Mouse (Mus musculus) intestine, postnatal 0 days (tissue): ENCODE measurements around the gene Grip1. TPM values are rescaled to one million over a fixed set of nuclear protein-coding genes. Genes with fewer than 3 reads are reported as not detected.

ENCODE experiments used
- ATAC-seq: fragments of 200-750 bp; cut with Nextera tagmentation; 2 replicates; pipeline ENCODE4 v1.8.0; 2017; ENCODE audit warnings: mild to moderate bottlenecking, moderate TSS enrichment, moderate library complexity
- H3K27ac ChIP-seq: fragments of 300-500 bp; sonication (generic); 2 replicates; pipeline ENCODE4 v1.5.1; 2014; ENCODE audit warnings: mild to moderate bottlenecking, low read depth, low read length, moderate library complexity
- H3K27me3 ChIP-seq: fragments of 300-500 bp; sonication (generic); replicated peaks from 2 replicates; pipeline ENCODE4 v1.6.1; 2014; ENCODE audit warnings: low read length, mixed read lengths; ENCODE audit not compliant: control insufficient read depth, insufficient read depth
- H3K36me3 ChIP-seq: fragments of 300-500 bp; sonication (generic); 2 replicates; pipeline ENCODE4 v1.6.1; 2014; ENCODE audit warnings: mild to moderate bottlenecking, moderate library complexity; ENCODE audit not compliant: control insufficient read depth, insufficient read depth
- H3K4me1 ChIP-seq: fragments of 300-500 bp; sonication (generic); replicated peaks from 2 replicates; pipeline ENCODE4 v1.6.1; 2014; ENCODE audit warnings: antibody characterized with exemption, low read length, mixed read lengths; ENCODE audit not compliant: control insufficient read depth, insufficient read depth
- H3K4me2 ChIP-seq: fragments of 300-500 bp; sonication (generic); replicated peaks from 2 replicates; pipeline ENCODE4 v1.6.1; 2014; ENCODE audit warnings: low read depth, mild to moderate bottlenecking, moderate library complexity
- H3K4me3 ChIP-seq: fragments of 300-500 bp; sonication (generic); 2 replicates; pipeline ENCODE4 v1.5.1; 2014; ENCODE audit warnings: low read depth, low read length
- H3K9ac ChIP-seq: fragments of 300-500 bp; sonication (generic); 2 replicates; pipeline ENCODE4 v1.6.1; 2014; ENCODE audit warnings: mild to moderate bottlenecking, low read depth, low read length
- H3K9me3 ChIP-seq: fragments of 300-500 bp; sonication (generic); 2 replicates; pipeline ENCODE4 v1.6.1; 2016; ENCODE audit warnings: mixed run types; ENCODE audit not compliant: control insufficient read depth
- CTCF ChIP-seq: sonication (generic); IDR thresholded peaks from 2 replicates; pipeline ENCODE4 v1.5.1; 2016; ENCODE audit warnings: low read depth, mild to moderate bottlenecking, control low read depth, antibody characterized with exemption, moderate library complexity
- WGBS: fragments of 180-500 bp; shearing (Covaris S2); extraction: QIAGEN DNeasy Blood & Tissue Kit; methylation state at CpG from one replicate; pipeline ENCODE4 v1.1.7; 2014; 5-methylcytosine and 5-hydroxymethylcytosine counted together
- polyA plus RNA-seq: library from polyadenylated mRNA; unstranded; fragments of >200 nt; fragmentation: Nextera tagmentation; extraction: Ambion mirVana; gene quantifications from 2 replicates; pipeline ENCODE4 v1.2.1, GENCODE M21; 2015

The Grip1 gene
- polyA plus RNA-seq, 1 experiment from 2014 or later = 0.48 TPM

DNA sequence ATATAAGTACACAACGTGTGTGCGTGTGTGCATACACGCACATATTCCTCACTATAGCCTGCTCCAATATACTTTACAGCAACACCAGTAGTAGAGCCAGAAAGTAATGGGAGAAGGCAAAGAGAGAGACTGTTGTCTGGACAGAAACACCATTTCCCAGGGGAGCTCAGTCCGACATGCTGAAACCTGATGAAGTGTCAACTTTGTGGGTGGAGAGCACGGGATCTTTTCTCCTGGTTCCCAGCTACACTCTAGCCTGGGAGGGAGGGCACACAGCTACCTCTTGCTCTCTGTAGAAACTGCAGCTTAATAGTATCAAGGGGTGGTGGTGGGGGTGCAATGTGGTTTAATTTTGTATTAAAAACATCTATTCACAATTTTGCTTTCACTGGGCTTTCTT is 143.2 kb downstream of the Grip1 start:
- Histone ChIP-seq H3K4me1 (no peaks in the 10 kb centered on the region), H3K27ac (no peak overlapping the region), H3K36me3 (no peaks in the 10 kb centered on the region), H3K27me3 (no peaks in the 10 kb centered on the region), H3K9me3 (no peaks in the 10 kb centered on the region), H3K4me2 (no peak overlapping the region), H3K4me3 (no peak overlapping the region), H3K9ac (no peak overlapping the region)
- 79% methylated on average over 5 of the region's 5 CpGs for WGBS
- TF ChIP-seq CTCF = no peak
- ATAC-seq = no peak

DNA sequence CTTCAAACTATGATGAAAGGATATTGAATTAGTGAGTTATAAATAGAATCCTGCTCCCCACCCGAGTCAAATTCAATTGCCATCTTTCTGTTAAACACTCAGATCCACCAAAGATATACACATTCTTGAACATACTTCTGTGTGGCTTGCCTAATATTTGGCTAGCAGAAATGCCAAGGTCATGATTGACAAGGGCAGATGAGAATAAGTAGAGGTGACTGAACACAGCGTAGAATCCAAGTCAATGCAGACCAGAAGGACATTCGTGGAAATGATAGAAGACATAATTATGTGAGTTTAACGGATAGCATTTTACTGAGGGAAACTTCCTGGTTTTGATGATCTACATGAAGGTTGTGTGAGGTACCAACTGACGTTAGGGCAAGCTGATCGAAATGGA is 153.9 kb downstream of the Grip1 start:
- H3K9ac ChIP-seq = no peak overlapping the region
- no peak overlapping the region for H3K4me3 ChIP-seq
- H3K4me2 ChIP-seq = no peak overlapping the region
- ATAC-seq = no peak
- H3K36me3 ChIP-seq = no peaks in the 10 kb centered on the region
- no peaks in the 10 kb centered on the region for H3K27me3 ChIP-seq
- no peak for TF ChIP-seq CTCF
- H3K4me1 ChIP-seq = no peaks in the 10 kb centered on the region
- no peak overlapping the region for H3K27ac ChIP-seq
- no peaks in the 10 kb centered on the region for H3K9me3 ChIP-seq
- 78% methylated on average over 6 of the region's 6 CpGs for WGBS

DNA sequence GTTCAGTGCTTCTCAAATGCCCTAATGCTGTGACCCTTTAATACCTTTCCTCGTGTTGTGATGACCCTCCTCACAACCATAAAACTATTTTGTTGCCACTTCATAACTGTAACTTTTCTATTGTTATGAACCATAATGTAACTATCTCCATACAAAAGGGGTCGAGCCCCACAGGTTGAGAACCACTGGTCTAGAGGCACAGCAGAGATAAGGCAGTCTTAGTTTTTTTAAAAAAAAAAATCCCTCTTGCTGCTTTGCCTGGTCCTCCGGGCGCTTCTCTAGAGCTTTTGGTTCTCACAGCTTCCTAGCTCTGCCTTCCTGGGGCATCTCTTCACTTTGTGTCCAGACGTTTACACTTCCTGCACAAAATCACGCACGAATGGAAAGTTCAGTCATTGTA is 155.4 kb downstream of the Grip1 start:
- Histone ChIP-seq H3K9ac (no peak overlapping the region), H3K9me3 (no peaks in the 10 kb centered on the region), H3K4me3 (no peak overlapping the region), H3K4me2 (no peak overlapping the region), H3K27me3 (no peaks in the 10 kb centered on the region), H3K27ac (no peak overlapping the region), H3K36me3 (no peaks in the 10 kb centered on the region), H3K4me1 (no peaks in the 10 kb centered on the region)
- no peak for ATAC-seq
- WGBS = 82% methylated on average over 7 of the region's 7 CpGs
- no peak for TF ChIP-seq CTCF

DNA sequence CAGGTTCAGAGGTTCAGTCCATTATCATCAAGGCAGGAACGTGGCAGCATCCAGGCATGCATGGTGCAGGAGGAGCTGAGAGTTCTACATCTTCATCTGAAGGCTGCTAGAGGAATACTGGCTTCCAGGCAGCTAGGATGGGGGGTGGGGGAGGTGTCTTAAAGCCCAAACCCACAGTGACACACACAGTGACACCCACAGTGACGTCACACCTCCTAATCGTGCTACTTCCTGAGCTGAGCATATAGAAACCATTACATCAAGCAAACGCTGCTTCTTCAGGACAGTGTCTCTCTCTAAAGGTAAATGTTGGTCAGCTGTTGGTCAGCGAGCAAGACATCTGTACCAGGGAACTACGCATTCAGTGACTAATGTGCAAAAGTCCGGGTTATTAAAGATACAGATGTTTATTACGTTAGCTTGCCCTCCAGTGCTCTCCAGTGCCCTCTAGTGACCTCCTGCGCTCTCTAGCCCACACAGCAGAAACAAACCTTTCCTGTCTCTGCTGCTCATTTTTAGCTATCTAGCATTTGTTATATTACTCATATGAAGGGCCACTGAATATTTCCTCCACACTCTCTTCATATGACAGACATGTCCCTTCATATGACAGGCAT is 156.8 kb downstream of the Grip1 start:
- H3K27ac ChIP-seq = no peak overlapping the region
- WGBS = 41% methylated on average over 9 of the region's 9 CpGs

DNA sequence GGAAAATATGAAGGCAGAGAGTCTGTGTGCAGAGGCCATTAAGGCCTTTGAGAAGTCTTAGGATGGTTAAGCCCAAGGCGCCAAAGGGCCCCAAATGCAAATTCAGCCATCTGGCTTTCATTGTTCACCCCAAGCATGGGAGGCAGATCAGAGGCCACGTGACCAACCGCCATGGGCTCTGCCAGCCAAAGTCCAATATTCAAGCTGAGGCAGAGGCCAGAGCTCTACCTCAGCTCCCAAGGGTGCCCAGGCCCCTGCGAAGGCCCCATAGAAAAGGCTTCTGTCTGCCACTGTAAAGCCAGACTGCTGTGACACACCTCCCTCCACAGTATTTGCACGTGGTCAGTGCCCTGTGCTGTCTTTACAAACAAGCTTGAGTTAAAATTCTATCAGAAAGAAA is 158.4 kb downstream of the Grip1 start:
- Histone ChIP-seq H3K27me3 (no peaks in the 10 kb centered on the region), H3K4me1 (no peaks in the 10 kb centered on the region), H3K9ac (no peak overlapping the region), H3K4me3 (no peak overlapping the region), H3K27ac (no peak overlapping the region), H3K4me2 (no peak overlapping the region), H3K36me3 (no peaks in the 10 kb centered on the region), H3K9me3 (no peaks in the 10 kb centered on the region)
- no peak for ATAC-seq
- no peak for TF ChIP-seq CTCF
- WGBS = 79% methylated on average over 5 of the region's 5 CpGs

More for the DNA sequence above, 156.8 kb downstream of the Grip1 start:
- Histone ChIP-seq H3K4me2 (0 out of 2 replicates have a peak overlapping the region, but pooled peaks have one; percentile 27), H3K4me1 (no peaks in the 10 kb centered on the region), H3K4me3 (no peak overlapping the region), H3K27me3 (no peaks in the 10 kb centered on the region), H3K9me3 (no peaks in the 10 kb centered on the region), H3K36me3 (no peaks in the 10 kb centered on the region), H3K9ac (no peak overlapping the region)
- ATAC-seq = peak; percentile 49
- peak; percentile 81 for TF ChIP-seq CTCF

DNA sequence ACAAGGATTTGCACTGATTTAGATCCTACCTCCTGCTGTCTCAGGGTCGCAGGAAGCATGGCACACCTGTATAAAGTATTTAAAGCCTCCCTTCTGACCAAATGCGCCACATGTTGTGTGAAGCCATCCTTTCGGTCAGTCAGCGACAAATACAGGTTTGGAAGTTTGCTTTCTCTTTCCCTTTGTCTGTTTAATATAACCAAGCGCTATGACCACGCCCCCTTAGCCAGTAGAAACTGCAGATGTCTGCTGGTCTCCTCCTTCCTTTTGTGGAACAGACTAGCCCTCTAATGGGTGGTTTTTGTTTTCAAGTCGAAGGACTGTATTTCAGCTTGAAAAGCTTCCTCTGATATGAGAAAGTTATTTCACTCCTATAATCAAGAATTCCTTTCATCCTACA is 161.1 kb downstream of the Grip1 start:
- no peaks in the 10 kb centered on the region for H3K9me3 ChIP-seq
- WGBS = 40% methylated on average over 7 of the region's 7 CpGs
- H3K27ac ChIP-seq = no peak overlapping the region
- H3K27me3 ChIP-seq = no peaks in the 10 kb centered on the region
- H3K36me3 ChIP-seq = no peaks in the 10 kb centered on the region
- H3K9ac ChIP-seq = no peak overlapping the region
- no peak for ATAC-seq
- H3K4me2 ChIP-seq = peak overlapping the region; percentile 40; the same call in 1 of the 2 replicates
- no peaks in the 10 kb centered on the region for H3K4me1 ChIP-seq
- H3K4me3 ChIP-seq = 0 out of 2 replicates have a peak overlapping the region, but pooled peaks have one; percentile 9
- TF ChIP-seq CTCF = no peak
